Mouse (Mus musculus): ENCODE measurements at regions not wholly inside any gene's neighbourhood (a gene's known extent, or its start where the extent isn't known, plus 50 kb on each side); places are given as distances from the start of the nearest gene placed in this dataset.
"Not testable (repeated sequence)": the region's sequence is repeated elsewhere in the genome, so short reads cannot be mapped to it uniquely, and the experiment has no call there.

DNA sequence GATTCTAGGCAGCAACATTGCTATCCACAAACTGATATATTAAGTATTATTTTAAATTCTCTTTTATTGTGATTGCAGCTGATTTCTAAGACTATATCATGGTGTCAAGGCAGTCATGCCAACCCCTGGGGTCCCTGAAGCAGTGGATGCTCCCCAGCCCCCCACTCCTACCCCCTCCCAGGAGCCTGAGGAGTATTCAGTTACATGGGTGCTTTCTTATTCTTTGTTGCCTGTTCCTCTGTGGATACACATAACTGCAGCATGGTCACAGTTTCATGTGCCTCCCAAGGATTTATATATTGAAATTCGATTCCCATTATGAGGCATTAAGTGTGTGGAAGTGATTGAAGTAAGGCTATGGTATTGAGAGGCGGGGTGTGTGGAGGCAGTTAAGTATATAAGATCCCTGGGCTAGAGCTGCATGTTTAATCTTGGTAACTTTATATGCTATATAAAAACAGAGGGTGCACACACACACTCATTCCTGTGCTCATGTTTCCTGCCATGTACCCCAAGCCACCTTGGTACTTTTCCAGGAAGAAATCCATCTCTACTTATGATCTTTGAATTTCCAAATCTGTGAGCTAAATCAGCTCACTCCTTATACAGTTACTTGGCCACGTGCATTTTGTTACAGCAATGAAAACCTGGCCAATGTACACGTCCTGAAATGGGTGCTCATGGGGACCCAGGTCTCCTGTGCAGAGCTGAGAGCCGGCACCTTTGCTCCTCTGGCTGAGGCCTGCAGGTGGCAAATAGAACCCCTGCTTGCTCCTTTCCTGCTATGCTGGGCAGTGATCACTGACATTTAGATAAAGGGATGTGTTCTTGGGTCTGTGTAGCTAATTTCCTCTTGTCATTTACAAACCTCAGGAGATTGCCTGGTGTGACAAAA, 259.0 kb downstream of the Nek10 start:
- ATAC-seq (replicated peaks; ENCODE audit: poor library complexity) = no peak

DNA sequence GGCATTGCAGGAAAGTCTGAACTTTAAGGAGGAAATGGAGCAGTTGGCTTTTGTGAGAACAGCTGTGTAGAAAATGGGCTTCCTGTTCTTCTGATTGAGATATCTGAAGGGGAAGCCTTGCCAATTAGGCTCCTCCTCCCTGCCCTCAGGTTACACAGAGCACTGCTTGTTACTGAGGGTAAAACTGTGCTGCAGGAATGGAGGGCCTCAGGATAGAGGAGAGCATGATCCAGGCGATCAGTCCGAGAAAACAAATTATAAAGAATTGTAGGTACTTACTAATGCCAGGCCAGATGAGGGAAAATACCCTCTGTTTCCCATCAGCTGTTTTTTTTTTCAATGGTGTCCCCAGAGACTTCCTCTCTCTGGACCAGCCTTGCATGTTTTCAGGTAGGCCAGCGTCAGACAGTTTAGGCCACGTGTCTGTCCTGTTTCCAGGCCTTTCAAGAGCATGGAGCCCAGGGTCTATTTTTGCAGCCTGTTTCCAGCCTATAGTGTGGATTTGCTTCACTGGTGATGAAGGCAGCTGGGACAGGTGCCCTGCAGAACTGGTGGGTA, 259.7 kb downstream of the Nek10 start:
- peak; percentile 89 for ATAC-seq (replicated peaks; ENCODE audit: poor library complexity)

DNA sequence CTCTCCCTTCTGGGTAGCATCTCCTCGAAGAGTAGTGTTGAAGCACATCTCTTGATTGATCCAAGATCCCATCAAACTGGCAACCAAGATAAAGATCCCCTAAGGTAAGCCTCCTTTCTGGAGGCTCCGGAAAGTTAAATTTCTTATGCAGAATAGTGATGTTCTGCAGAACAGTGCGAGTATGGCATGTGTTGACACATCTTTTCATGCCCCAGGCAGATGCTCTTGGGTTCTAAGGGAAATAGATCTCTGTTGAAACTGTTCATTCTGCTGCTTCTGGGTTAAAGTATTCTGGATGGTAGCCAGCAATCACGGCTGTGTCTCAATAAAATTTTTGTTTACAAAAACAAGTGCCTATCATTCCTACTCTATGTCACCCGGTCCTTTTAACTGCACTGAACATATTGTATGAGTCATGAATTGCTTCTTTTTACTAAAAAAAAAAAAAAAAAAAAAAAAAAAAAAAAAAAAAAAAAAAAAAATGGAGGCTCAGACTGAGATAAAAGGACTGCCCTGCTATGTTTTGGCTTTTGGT, 261.8 kb downstream of the Nek10 start:
- ATAC-seq (replicated peaks; ENCODE audit: poor library complexity) = no peak

- peak; percentile 42 for ATAC-seq (replicated peaks; ENCODE audit: poor library complexity)
These were observed 272.7 kb downstream of the Nek10 start for GRCm38 (mm10) chr14:15075877-15076276.

- ATAC-seq (replicated peaks; ENCODE audit: poor library complexity) = no peak
These were observed 279.7 kb downstream of the Nek10 start for GRCm38 (mm10) chr14:15082889-15083288.

DNA sequence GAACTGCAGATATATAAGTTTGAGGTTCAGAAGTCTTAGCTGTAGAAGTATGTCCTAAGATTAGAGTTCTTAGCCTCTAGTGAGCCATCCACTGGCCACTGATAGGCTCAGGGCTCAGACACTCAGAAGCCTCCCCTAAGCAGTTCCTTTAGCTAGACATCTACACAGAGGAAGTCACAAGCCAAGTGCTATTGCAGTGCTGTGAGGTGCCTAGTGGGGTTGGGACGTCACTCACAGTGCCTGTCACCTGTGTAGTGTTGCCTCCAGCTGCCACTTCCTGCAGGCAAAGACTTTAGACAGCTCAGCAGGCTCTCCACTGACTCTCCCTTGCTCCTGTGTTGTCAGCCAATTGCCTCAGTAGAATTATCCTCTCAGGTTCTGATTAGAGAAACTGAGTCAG, 280.6 kb downstream of the Nek10 start:
- ATAC-seq (replicated peaks; ENCODE audit: poor library complexity) = peak; percentile 42; the same call in 1 of the 2 replicates

GRCm38 (mm10) chr14:15087061-15087460, 283.8 kb downstream of the Nek10 start:
- ATAC-seq (replicated peaks; ENCODE audit: poor library complexity) = no peak

DNA sequence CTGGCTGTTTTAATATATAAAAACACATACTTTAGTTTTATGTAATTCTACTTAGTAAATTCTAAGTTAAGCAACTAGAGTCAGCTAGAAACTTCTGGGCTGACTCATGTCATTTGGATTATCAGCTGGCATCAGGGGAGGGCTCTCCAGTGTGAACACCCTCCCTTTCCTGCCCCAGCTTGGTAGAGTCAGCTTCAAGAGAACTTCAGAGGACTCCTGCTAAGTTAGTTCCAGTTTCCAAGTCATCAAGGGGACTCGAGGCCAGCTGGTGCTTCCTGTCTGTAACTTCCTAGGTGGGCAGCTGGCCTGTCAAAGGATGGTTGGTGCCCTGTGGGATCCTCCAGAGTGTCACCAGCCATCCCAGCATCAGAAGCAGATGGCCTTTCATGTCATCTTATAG, 293.6 kb downstream of the Nek10 start:
- peak; percentile 72 for ATAC-seq (replicated peaks; ENCODE audit: poor library complexity)

DNA sequence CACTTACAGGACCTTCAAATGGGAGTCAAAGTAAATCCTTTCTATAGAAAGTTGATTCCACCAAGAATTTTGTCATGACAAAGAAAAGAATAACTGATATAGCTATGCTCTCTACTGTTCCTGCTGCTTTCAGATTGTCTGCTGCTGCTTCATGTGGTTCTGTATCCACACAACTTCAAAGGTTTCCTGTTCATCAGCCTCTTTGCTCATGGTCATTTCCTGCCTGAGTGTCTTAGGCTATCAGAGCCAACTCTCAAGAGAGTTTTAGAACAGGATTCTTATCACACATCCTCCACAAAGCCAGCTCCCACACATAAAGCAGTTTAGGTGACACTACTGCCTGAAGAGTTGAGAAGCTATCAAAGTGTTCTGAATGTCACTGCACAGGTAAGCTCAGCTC, 296.7 kb downstream of the Nek10 start:
- ATAC-seq (replicated peaks; ENCODE audit: poor library complexity) = no peak

- no peak for ATAC-seq (replicated peaks; ENCODE audit: poor library complexity)
These were observed 304.6 kb downstream of the Nek10 start for GRCm38 (mm10) chr14:15107795-15108321.

DNA sequence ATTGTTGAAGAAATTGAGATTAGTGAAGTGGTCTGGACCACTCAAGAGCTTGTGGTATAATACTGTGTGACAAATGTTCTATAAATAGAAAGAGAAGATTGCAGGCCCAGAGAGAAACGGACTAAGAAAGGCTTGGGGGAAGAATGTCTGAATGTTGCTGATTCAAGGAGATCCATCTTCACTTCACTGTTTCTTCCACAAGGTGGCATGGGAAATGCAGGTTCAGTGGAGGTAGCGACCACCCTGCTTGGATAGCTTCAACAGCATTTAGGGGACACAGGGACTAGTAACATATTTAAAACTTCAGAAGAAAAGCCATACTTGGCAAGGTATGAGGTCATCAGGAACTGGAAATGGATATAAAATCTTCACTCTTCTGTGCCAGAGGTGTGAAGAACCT, 316.5 kb downstream of the Nek10 start:
- ATAC-seq (replicated peaks; ENCODE audit: poor library complexity) = no peak

DNA sequence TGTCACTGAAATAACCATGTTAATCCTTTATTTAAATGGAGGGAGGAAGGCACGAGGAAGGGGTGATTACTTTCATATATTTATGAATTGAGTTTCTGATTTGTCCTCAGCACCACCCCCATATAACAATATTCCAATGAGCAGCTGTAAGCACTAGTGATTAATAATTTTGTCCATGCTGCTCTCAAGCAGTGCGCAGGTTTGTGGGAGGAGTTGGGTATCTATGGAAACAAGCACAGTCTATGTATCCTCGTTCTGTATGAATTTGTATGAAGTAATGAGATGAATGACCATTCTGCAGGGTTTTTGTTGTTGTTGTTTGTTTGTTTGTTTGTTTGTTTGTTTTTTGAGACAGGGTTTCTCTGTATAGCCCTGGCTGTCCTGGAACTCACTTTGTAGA, 310.6 kb downstream of the Lrrc3b start:
- no peak for ATAC-seq (replicated peaks; ENCODE audit: poor library complexity)

DNA sequence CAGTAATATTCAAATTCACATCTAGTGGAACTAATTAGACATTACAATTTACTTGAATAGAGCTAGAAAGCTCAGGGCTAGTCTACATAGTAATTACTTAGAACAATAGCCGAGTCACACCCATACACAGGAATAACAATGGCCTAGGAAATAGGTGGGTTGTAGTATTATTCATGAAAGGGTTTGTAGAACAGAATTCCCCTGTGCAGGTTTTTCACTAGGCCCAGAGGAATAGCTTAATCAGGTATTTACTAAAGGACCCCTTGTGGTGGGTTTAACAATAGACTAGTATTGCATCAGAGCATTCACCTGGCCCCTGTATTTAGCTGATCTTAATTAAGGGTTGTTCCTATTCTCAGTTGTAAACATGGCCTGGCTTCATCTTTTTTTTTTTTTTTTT, 297.9 kb downstream of the Lrrc3b start:
- not testable (repeated sequence) for ATAC-seq (replicated peaks; ENCODE audit: poor library complexity)

DNA sequence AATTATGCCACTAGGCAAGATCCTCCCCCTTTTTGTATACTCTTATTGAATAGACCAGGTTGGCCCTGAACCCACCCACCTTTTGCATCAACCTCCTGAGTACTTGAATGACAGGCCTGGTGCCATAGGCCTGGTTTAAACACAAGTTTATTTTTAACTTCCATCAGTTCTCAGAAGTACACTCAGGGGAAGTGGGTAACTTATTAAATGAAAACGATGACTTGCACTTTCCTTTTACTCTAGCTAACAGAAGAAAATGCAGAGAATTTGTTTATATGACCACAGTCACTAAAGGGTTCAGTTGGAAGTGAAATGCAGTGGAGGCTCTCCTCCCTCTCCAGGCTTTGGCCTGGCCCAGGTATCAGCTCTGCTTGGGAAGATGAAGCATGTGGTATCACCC, 295.9 kb downstream of the Lrrc3b start:
- peak; percentile 68 for ATAC-seq (replicated peaks; ENCODE audit: poor library complexity)

- no peak for ATAC-seq (replicated peaks; ENCODE audit: poor library complexity)
These were observed 290.3 kb downstream of the Lrrc3b start for GRCm38 (mm10) chr14:15148516-15148915.
